Mouse (Mus musculus) adrenal gland, adult 18-20 months (tissue): Measurements from ENCODE around the gene Gm11567. TPM values are rescaled to one million over a fixed set of nuclear protein-coding genes. Genes with fewer than 3 reads are reported as not detected.
"Not testable (repeated sequence)": the region's sequence is repeated elsewhere in the genome, so short reads cannot be mapped to it uniquely, and the experiment has no call there.

Experiments used
- DNase-seq, 2 experiments: peaks; one replicate each; pipeline ENCODE4 v3.0.0; 2021 to 2022; ENCODE audit warnings: low spot score in 2 of 2
- long read RNA-seq, 2 experiments: library from polyadenylated mRNA; stranded (forward); transcript quantifications; one replicate each; pipeline ENCODE4 v2.0.0; 2021
- total RNA-seq, 2 experiments: library from RNA; stranded (reverse); gene quantifications; 1 replicate in 1 of 2; 2 replicates in 1 of 2; pipeline ENCODE4 v1.2.3; 2021

Gene Gm11567
- not detected for total RNA-seq
- long read RNA-seq, experiment 1, result 0 reads
- long read RNA-seq, experiment 2, result 0 reads

DNA sequence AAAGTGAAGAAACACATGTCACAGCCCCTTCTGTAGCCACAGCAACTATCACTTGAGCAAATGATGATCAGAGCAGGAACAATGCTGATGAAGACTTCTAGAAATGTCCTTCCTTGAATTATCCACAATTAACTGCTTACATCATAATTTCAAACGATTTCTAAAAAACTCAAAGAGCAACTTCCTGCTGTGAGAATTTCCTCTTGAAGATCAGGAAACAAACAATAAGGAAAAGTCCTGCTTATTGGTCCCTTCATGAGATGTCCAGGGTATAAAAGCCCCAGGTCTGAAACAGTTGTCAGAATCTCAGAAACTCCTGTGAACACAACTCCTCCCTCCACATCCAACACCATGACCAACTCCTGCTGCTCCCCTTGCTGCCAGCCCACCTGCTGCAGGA, at the start of gene Gm11567:
Gene Gm11567, plus strand, starts transcription at position 301 of the 400 bp plus-strand sequence.
- DNase-seq, result not testable (repeated sequence)

DNA sequence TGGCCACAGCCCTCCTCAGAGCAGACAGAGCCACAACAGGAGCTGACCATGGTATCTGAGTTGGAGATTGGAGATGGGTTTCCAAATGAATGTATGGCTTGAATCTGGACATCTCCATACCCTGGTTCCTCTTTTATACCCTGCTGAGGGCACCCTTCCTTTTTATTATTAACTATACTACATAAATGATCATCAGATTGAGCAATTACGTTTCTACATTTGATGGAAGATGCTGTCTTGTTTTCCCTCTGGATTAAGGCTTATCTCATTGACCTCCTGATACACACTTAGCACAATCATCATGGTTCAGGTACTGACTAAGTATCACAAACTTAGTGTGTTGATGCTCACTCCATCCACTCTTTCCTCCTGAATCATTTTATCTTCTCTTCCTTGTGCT, 41.0 kb upstream of the Gm11567 start, which contains the start of gene 2300003K06Rik:
Gene 2300003K06Rik, minus strand, starts transcription at position 101 of the 400 bp plus-strand sequence.
- DNase-seq, result no peak

DNA sequence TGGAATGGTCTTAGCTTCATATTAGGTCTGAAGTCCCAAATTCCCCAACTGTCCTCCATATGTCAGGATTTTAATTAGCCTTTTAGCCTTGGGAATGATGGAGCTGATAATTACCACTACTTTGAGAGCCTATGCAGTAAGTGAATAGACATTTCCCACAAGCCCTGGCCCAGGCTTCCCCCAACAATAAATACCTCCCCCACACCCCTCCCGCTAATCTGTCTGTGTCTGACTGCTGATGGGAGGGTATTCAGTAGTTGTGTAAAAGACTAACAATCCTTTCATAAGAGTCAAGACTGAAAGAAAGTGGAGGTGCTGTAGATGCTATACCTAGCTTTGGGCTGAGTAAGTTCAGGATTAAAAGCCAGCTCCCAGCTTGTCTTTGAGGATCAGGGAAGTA, 36.8 kb upstream of the Gm11567 start:
- DNase-seq, result no peak

DNA sequence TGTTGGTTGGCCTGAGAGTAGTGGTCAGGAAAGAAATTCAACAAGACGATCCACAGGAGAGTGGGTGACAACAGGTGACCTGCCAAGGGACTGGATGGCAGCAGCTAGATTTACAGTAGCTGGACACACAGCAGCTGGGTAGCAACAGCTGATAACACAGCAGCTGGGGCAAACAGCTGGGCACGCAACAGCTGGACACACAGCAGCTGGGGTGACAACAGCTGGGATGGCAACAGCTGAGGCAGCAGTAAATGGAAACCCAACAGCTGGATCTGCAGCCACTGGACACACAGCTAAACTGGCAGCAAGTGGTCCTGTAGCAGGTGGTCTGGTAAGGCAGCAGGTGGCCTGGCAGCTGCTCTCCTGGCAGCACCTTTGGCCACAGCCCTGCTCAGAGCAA, 32.2 kb upstream of the Gm11567 start:
- no peak for DNase-seq

DNA sequence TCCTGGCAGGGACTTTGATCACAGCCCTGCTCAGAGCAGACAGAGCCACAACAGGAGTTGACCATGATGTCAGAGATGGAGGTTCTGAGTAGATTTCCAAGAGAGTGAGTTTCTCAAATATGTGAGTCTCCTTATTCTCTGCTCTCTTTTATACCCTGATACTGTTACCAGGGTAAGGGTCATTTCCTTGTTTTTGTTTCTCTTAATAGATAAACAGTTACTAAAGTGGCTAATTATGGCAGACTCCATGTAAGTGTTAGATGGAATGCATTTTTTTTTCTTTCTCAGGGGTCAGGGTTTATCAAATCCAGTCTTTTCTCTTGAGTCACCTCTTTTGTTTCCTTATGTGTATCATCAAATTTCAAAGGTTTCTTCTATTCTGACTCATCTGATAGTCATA, 27.5 kb upstream of the Gm11567 start, which contains the start of gene Krtap4-16:
Gene Krtap4-16, minus strand, starts transcription at position 101 of the 400 bp plus-strand sequence.
- no peak for DNase-seq

DNA sequence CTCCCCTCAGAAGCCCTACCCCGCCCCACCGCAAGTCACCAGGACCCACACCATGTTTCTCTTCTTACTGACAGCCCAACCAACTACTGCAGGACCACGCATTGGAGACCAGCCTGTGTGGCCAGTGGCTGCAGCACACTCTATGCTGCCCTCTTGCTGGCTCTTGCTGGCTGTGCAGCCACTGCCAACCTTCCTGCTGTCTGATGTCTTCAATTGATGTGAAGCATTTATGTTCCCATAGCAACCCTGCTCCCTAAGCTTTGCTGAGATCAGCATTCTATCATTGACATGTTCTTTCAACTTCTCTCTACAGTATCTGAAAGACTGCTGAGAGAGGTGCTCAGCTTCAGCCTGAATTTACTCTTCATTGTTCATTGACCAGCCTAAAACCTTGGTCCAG, 24.9 kb upstream of the Gm11567 start:
- no peak for DNase-seq

DNA sequence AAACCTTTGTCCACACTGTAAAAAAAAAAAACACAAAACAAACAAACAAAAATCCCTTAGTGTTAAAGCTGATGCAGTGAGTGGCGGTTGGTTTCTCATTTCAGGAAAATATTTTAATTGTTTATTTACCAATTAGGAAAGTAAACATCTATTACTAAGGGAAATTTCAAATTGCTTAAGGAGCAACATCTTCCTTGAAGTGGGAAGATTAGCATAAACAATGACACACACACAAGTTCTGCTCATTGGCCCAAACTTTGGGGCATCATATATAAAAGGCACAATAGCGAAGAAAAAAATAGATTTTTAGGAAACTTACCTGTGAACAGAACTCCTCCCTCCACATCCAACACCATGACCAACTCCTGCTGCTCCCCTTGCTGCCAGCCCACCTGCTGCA, 21.4 kb upstream of the Gm11567 start, which contains the start of gene Gm11568:
Gene Gm11568, plus strand, starts transcription at position 301 of the 400 bp plus-strand sequence.
- DNase-seq, result no peak

DNA sequence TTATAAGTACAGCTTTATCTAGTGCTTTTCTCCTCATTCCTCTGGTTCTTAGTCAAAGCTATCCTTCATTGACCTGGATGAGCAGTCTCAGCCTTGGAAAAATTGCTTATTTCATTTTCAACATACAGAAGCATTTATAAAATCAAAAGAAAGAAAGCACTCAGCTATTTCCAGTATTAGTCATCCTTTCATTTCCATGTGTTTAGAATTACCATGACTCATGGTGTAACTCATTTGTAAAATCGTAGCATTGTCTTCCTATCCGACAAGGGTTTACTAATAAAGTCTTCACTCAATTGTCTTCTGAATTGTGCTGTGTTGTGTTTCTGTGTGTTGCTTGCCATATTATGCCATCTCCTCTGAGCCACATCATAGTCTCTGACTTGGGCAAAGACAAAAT, 20.2 kb upstream of the Gm11567 start:
- DNase-seq, result no peak

DNA sequence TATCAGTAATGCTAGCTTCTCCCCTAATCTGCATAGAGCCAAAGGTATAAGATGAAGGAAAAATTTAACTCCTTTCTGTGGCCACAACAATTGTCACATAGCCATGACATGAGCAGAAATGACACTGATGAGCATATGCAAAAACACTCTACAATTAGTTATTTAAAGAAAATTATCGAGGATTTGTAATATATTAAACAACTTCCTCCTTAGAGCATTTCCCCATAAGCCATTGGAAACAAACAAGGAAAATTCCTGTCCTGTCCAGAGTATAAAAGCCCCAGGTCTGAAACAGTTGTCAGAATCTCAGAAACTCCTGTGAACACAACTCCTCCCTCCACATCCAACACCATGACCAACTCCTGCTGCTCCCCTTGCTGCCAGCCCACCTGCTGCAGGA, 14.8 kb upstream of the Gm11567 start, which contains the start of gene Gm11559:
Gene Gm11559, plus strand, starts transcription at position 301 of the 400 bp plus-strand sequence.
- DNase-seq, result not testable (repeated sequence)

DNA sequence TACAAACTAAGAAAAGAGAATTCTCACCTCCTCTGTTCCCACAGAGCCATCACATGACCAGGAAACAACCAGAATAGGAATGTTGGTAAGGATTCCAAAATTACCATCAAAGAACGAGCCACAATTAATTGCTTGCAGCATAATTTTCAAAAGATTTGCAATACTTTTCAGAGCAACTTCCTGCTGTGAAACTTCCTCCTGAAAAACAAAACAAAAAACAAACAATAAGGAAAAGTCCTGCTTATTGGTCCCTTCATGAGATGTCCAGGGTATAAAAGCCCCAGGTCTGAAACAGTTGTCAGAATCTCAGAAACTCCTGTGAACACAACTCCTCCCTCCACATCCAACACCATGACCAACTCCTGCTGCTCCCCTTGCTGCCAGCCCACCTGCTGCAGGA, 5.9 kb upstream of the Gm11567 start, which contains the start of gene Krtap9-1:
Gene Krtap9-1, plus strand, starts transcription at position 301 of the 400 bp plus-strand sequence.
- not testable (repeated sequence) for DNase-seq

DNA sequence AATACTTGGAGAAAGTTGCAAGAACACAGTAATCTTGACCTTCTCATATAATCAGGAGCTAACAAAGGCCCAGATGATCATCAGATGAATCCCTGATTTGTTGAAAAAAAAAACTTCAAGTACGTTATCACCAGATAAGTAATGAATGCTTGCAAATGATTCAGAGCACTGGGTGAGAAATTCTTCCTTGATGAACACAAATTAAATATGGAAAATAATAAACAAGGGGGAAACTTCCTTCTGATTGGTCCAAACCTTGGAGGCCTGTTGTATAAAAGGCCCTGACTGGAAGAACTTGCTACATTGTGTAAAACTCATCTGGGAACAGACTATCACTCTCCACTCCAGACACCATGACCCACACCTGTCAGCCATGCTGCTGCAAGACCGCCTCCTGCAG, 28.6 kb downstream of the Gm11567 start, which contains the start of gene Krtap31-1:
Gene Krtap31-1, plus strand, starts transcription at position 301 of the 400 bp plus-strand sequence.
- DNase-seq, result no peak

DNA sequence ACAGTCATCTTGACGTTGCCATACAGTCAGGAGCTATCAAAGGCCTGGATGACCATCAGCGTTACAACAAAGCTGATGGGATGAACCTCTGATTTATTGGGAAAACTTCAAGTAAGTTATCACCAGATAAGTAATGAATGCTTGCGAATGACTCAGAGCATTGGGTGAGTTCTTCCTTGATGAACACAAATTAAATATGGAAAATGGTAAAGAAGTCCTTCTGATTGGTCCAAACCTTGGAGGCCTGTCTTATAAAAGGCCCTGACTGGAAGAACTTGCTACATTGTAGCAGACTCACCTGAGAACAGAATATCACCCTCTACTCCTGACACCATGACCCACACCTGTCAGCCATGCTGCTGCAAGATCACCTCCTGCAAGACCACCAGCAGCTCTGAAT, 35.5 kb downstream of the Gm11567 start, which contains the start of gene Gm11565:
Gene Gm11565, plus strand, starts transcription at position 301 of the 400 bp plus-strand sequence.
- no peak for DNase-seq

Other genes starting within 250 kb of the Gm11567 start
- gene Krtap4-2, start 244.1 kb upstream of the Gm11567 start, total RNA-seq, result not detected
- not detected for gene Krtap4-7, start 235.1 kb upstream of the Gm11567 start, total RNA-seq
- gene Gm11555, start 229.0 kb upstream of the Gm11567 start, total RNA-seq, result not detected
- not detected for gene Gm11563, start 220.2 kb upstream of the Gm11567 start, total RNA-seq
- not detected for gene Krtap4-6, start 213.2 kb upstream of the Gm11567 start, total RNA-seq
- not detected for gene Gm14190, start 188.4 kb upstream of the Gm11567 start, total RNA-seq
- gene Gm14180, start 144.9 kb upstream of the Gm11567 start, total RNA-seq, result not detected
- gene Gm11595, start 106.3 kb upstream of the Gm11567 start, total RNA-seq, result not detected
- gene Krtap4-8, start 98.5 kb upstream of the Gm11567 start, total RNA-seq, result not detected
- not detected for gene Krtap4-9, start 94.0 kb upstream of the Gm11567 start, total RNA-seq
- not detected for gene Gm11596, start 85.7 kb upstream of the Gm11567 start, total RNA-seq
- gene Gm11569, start 80.3 kb upstream of the Gm11567 start, total RNA-seq, result not detected
- gene Gm11554, start 74.7 kb upstream of the Gm11567 start, total RNA-seq, result not detected
- not detected for gene Krtap4-13, start 69.3 kb upstream of the Gm11567 start, total RNA-seq
- not detected for gene Gm11564, start 63.5 kb upstream of the Gm11567 start, total RNA-seq
- not detected for gene 2300003K06Rik, start 41.1 kb upstream of the Gm11567 start, total RNA-seq
- not detected for gene Krtap4-16, start 27.6 kb upstream of the Gm11567 start, total RNA-seq
- gene Gm11568, start 21.3 kb upstream of the Gm11567 start, total RNA-seq, result not detected
- gene Gm11559, start 14.7 kb upstream of the Gm11567 start, total RNA-seq, result not detected
- not detected for gene Krtap9-1, start 5.8 kb upstream of the Gm11567 start, total RNA-seq
- gene Krtap31-1, start 28.7 kb downstream of the Gm11567 start, total RNA-seq, result not detected
- not detected for gene Gm11565, start 35.6 kb downstream of the Gm11567 start, total RNA-seq
- not detected for gene Krtap31-2, start 57.1 kb downstream of the Gm11567 start, total RNA-seq
- gene Krtap9-5, start 69.3 kb downstream of the Gm11567 start, total RNA-seq, result not detected
- gene Krtap29-1, start 99.9 kb downstream of the Gm11567 start, total RNA-seq, result not detected
- gene Krtap16-1, start 107.4 kb downstream of the Gm11567 start, total RNA-seq, result not detected
- not detected for gene Krtap17-1, start 114.8 kb downstream of the Gm11567 start, total RNA-seq
- not detected for gene Krt33a, start 137.0 kb downstream of the Gm11567 start, total RNA-seq
- gene Krt33b, start 150.7 kb downstream of the Gm11567 start, total RNA-seq, result not detected
- not detected for gene Krt34, start 162.4 kb downstream of the Gm11567 start, total RNA-seq
- not detected for gene Krt31, start 171.4 kb downstream of the Gm11567 start, total RNA-seq
- not detected for gene Krt32, start 209.0 kb downstream of the Gm11567 start, total RNA-seq
- not detected for gene Krt35, start 217.1 kb downstream of the Gm11567 start, total RNA-seq
- under 1 TPM; 0.43 to 0.51 TPM for gene Krt36, start 226.4 kb downstream of the Gm11567 start, total RNA-seq
- gene Krt13, start 242.4 kb downstream of the Gm11567 start, total RNA-seq, result not detected